Mouse (Mus musculus): ENCODE measurements around the gene Nbea. TPM values are rescaled to one million over a fixed set of nuclear protein-coding genes. Genes with fewer than 3 reads are reported as not detected.

The Nbea gene
- total and polyA plus RNA-seq, 3 experiments: 0.04 to 0.27 TPM; not detected in 1

DNA sequence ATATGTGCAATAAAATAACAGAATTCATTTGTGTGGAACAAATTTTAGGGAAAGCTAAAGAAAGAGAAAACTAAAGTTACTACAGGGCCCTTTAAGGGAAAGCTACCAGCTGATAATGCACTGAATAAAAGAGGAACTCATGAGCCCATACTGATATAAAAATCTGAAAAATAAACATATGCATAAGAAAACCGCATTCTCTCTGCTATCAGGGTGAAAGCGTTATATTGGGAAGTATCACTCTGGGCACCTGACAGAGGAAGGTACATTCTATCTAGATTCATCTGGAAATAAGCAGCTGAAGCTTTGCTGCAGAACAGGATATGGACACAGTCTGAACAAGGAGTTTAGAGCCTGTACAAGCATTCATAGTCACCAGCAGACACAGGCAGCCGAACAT lies 148.9 kb downstream of the Nbea start:
- H3K4me3 ChIP-seq (ENCODE audit: control insufficient read depth in 1 of 2, insufficient read depth in 1 of 2, low read depth in 2 of 2, low read length in 2 of 2): no peak overlapping the region
- DNase-seq (ENCODE audit: low read depth, low spot score): peak; percentile 74
- H3K4me1 ChIP-seq (ENCODE audit: control insufficient read depth in 1 of 2, insufficient read depth in 2 of 2, low read length in 2 of 2): peaks cover 6 to 18% of the 10 kb centered on the region in 2 experiments
- H3K27ac ChIP-seq (ENCODE audit: control insufficient read depth, low read depth, low read length): no peak overlapping the region; the same call in 1 of the 2 replicates
- H3K27me3 ChIP-seq (ENCODE audit: control insufficient read depth in 1 of 2, insufficient read depth in 2 of 2, low read length in 2 of 2): no peaks in the 10 kb centered on the region
- H3K9ac ChIP-seq (ENCODE audit: control insufficient read depth, low read depth, low read length, poor library complexity, severe bottlenecking): no peak overlapping the region
- peaks cover 0 to 26% of the 10 kb centered on the region in 2 experiments; a peak in 2 of 4 replicates for H3K36me3 ChIP-seq (ENCODE audit: control insufficient read depth in 1 of 2, insufficient read depth in 2 of 2, low read length in 2 of 2)
- TF ChIP-seq JUND (IDR thresholded peaks at IDR 0.05; ENCODE audit: low read depth, low read length) (no peak), MYB (IDR thresholded peaks at IDR 0.05; ENCODE audit: low read depth, low read length) (0 out of 2 replicates have a peak, but pooled peaks have one; percentile 31), TBP (IDR thresholded peaks at IDR 0.05; ENCODE audit: low read depth, low read length) (no peak), GATA1 (IDR thresholded peaks at IDR 0.05; ENCODE audit: low read depth, low read length) (peak; percentile 92), SIN3A (IDR thresholded peaks at IDR 0.05; ENCODE audit: low read length) (peak; percentile 80), RCOR1 (IDR thresholded peaks at IDR 0.05; ENCODE audit: low read depth, low read length) (peak; percentile 99), ETS1 (IDR thresholded peaks at IDR 0.05; ENCODE audit: low read depth, low read length) (peak; percentile 96), CHD2 (IDR thresholded peaks at IDR 0.05; ENCODE audit: low read length) (no peak), ZMIZ1 (IDR thresholded peaks at IDR 0.05; ENCODE audit: low read depth, low read length) (no peak), USF2 (IDR thresholded peaks at IDR 0.05; ENCODE audit: borderline replicate concordance in 1 of 2, insufficient read depth in 1 of 2, low read depth in 1 of 2, low read length in 2 of 2) (no peak), ZC3H11A (IDR thresholded peaks at IDR 0.05; ENCODE audit: low read depth, low read length) (no peak), MYC (IDR thresholded peaks at IDR 0.05; ENCODE audit: low read depth, low read length) (peak; percentile 51; the same call in 1 of the 2 replicates), POLR2AphosphoS2 (IDR thresholded peaks at IDR 0.05; ENCODE audit: low read length) (no peak), KAT2A (conservative IDR thresholded peaks at IDR 0.05; ENCODE audit: low read depth, low read length) (no peak), TCF12 (IDR thresholded peaks at IDR 0.05; ENCODE audit: low read depth, low read length) (peak; percentile 86), USF1 (IDR thresholded peaks at IDR 0.05; ENCODE audit: low read depth, low read length) (peak; percentile 43; the same call in 1 of the 2 replicates), MAFK (IDR thresholded peaks at IDR 0.05; ENCODE audit: borderline replicate concordance, low read depth, low read length) (peak; percentile 45; the same call in 1 of the 2 replicates), BHLHE40 (IDR thresholded peaks at IDR 0.05; ENCODE audit: borderline replicate concordance, low read depth, low read length) (peak; percentile 91), CTCF (IDR thresholded peaks at IDR 0.05 in 2 of 3, conservative IDR thresholded peaks at IDR 0.05 in 1 of 3; ENCODE audit: control insufficient read depth in 1 of 3, insufficient read depth in 1 of 3, low read depth in 2 of 3, low read length in 3 of 3, poor library complexity in 1 of 3, severe bottlenecking in 1 of 3) (no peak), EP300 (IDR thresholded peaks at IDR 0.05; ENCODE audit: low read depth in 1 of 2, low read length in 2 of 2) (peak; percentile 93 to 96)
- no peaks in the 10 kb centered on the region for H3K9me3 ChIP-seq (replicated peaks; ENCODE audit: insufficient read depth, low read length)
- H3K79me2 ChIP-seq (ENCODE audit: control insufficient read depth, insufficient read depth, low read length, poor library complexity): no peaks in the 10 kb centered on the region

DNA sequence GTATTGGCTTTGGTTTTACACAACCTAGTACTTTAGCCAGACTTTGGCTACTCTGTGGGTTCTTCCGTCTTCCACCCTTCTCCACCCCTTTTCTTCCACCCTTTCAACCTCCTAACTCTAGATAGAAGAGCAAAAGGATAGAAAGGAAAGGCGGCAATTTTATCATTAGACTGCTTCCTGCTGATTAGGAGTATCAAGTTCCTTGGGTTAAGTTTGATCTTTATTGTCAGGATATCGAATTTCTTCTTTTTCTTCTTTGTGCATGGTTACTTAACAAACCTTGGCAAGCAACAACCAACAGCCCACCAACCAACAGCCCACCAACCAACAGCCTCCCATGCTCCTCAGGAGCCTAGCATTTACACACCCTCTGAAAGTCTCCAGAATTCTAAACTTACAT lies 165.0 kb downstream of the Nbea start:
- peaks cover 0 to 5% of the 10 kb centered on the region in 2 experiments; a peak in 1 of 4 replicates for H3K4me1 ChIP-seq (ENCODE audit: control insufficient read depth in 1 of 2, insufficient read depth in 2 of 2, low read length in 2 of 2)
- H3K27me3 ChIP-seq (ENCODE audit: control insufficient read depth in 1 of 2, insufficient read depth in 2 of 2, low read length in 2 of 2): no peaks in the 10 kb centered on the region
- DNase-seq (ENCODE audit: low read depth, low spot score): peak; percentile 24
- H3K4me3 ChIP-seq (ENCODE audit: control insufficient read depth in 1 of 2, insufficient read depth in 1 of 2, low read depth in 2 of 2, low read length in 2 of 2): no peak overlapping the region
- TF ChIP-seq E2F4 (IDR thresholded peaks at IDR 0.05; ENCODE audit: borderline replicate concordance, low read depth, low read length): no peak
- TF ChIP-seq GATA1 (IDR thresholded peaks at IDR 0.05; ENCODE audit: low read depth, low read length): peak; percentile 52
- peak; percentile 34 to 36; a peak in 2 of 4 replicates for TF ChIP-seq EP300 (IDR thresholded peaks at IDR 0.05; ENCODE audit: low read depth in 1 of 2, low read length in 2 of 2)
- H3K36me3 ChIP-seq (ENCODE audit: control insufficient read depth in 1 of 2, insufficient read depth in 2 of 2, low read length in 2 of 2): peaks cover 0 to 12% of the 10 kb centered on the region in 2 experiments; a peak in 2 of 4 replicates
- no peaks in the 10 kb centered on the region for H3K9me3 ChIP-seq (replicated peaks; ENCODE audit: insufficient read depth, low read length)
- H3K79me2 ChIP-seq (ENCODE audit: control insufficient read depth, insufficient read depth, low read length, poor library complexity): no peaks in the 10 kb centered on the region
- no peak overlapping the region for H3K9ac ChIP-seq (ENCODE audit: control insufficient read depth, low read depth, low read length, poor library complexity, severe bottlenecking)
- H3K27ac ChIP-seq (ENCODE audit: control insufficient read depth, low read depth, low read length): peak overlapping the region; percentile 47; the same call in 1 of the 2 replicates
